Mouse (Mus musculus) adrenal gland, postnatal 25 days (tissue): ENCODE results near the gene Slitrk6. TPM values are rescaled to one million over a fixed set of nuclear protein-coding genes. Genes with fewer than 3 reads are reported as not detected.

Source experiments
- DNase-seq: peaks from one replicate; pipeline ENCODE4 v3.0.0; 2021; ENCODE audit warnings: mixed read lengths
- long read RNA-seq: library from polyadenylated mRNA; stranded (forward); transcript quantifications from one replicate; pipeline ENCODE4 v2.0.0, GENCODE M21; 2021
- total RNA-seq: library from RNA; stranded (reverse); gene quantifications from 2 replicates; pipeline ENCODE4 v1.2.3, GENCODE M21; 2021

The Slitrk6 gene
- total RNA-seq = 0.27 and 0.43 TPM in 2 replicates
- long read RNA-seq = 0 reads

DNA sequence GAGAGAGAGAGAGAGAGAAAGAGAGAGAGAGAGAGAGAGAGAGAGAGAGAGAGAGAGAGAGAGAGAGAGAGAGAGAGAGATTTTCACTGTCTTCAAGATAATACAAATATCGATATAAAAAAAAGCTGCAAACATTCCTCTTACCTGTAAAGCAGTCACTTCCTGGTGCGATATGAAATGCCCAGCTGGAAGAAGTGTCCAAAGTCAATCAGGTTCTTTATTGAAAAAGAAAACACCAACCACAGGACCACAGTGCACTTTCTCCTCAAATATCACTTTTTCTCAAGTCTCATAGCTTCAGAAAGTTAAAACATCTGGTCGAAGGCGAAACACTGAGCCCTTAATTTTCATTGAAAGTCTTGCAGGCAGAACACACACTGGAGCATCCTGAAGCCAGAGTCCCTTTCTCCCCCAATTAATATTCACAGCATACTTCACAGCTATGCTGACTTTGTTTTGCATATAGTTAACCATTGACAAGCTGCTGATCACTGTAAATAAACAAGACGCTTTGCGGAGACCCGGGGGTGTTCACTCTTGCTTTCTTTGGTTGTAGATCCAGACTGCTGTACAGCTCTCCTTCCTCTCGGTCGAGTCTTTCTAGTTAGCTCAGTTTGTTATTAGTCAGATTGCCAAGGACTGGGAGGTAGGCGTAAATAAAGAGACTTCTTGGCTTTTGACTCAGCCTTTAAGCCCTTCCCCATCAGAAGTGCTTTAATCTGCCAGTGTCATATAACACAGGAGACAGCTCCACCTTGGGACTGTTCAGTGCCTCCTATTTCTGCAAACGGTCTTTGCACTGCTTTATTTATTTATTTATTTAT, at the start of gene Slitrk6:
Gene Slitrk6 (minus strand): TSS at position 666 of the 824 bp plus-strand sequence.
- DNase-seq = no peak

DNA sequence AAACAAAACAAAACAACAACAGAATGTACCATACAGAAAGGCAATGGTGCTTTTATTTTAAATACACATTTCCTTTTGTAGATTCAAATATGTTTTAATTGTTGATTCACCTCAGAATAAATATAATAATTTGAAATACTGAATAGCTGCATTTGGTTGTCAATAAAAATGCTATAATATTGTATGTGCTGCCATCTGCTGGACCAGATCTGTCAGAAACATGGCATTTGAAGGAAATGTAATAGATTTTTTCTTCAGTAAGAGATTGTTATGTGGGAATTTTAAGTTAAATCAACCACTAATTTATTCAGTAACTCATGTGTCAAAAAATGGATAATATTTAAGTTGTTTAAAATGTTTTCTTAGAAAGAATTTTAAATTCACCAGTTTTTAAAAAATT, 22.6 kb upstream of the Slitrk6 start:
- no peak for DNase-seq

DNA sequence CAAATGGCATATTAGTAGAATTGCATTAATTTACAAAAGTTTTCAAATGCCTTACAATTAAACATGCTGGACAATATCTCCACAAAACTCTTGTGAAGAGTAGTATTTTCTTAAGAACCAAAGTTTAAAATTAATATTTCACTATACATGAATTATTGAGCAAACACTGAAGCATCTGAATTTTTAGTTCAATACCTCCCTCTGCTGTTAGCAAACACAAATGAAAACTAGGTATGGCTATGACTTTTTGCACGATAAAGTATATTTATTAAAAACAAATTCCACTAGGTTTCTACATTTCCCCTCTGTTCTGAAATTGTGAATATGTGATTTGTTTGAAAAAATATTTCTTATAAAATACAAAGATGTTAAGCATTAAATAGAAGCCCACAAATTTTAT, 15.7 kb upstream of the Slitrk6 start:
- DNase-seq = no peak

- DNase-seq = no peak
These were observed 7.8 kb upstream of the Slitrk6 start for GRCm38 (mm10) chr14:110762588-110763220.

DNA sequence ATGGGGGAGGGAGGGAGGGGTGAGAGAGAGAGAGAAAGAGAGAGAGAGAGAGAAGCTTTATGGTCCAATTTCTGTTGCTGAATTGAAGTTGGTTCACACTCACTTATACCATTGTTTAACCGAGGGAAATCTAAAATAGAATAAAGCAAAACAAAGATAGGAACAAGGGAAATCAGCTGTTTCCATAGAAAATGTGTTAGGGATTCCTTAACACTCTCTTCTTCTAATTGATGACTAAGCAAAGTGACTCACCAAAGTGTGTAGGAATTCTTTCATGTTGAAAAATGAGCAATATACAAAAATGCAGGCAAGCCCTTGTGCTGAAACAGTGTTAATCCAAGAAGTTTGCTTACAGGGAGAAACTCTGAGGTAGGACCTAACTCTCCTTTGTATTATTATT, 6.0 kb upstream of the Slitrk6 start:
- DNase-seq = no peak

- DNase-seq = no peak
These were observed 330 bp upstream of the Slitrk6 start for GRCm38 (mm10) chr14:110755308-110755650.

DNA sequence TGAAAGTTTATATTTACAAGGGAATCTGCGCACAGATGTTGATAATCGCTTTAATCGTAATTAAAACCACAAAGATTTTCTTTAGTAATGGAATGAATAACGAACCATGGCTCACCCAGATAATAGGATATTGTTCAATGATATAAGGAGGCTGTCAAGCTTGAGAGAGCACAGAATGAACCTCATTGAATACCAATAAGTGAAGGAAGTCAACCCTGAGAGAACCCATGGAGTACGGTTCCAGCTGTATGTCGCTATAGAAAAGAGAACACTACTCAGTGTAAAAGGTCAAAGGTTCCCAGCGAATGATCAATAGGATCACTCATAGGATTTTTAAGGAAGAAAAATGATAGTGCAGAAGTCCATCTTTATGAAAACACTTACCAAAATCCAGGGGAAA, 15.1 kb downstream of the Slitrk6 start:
- DNase-seq = no peak

DNA sequence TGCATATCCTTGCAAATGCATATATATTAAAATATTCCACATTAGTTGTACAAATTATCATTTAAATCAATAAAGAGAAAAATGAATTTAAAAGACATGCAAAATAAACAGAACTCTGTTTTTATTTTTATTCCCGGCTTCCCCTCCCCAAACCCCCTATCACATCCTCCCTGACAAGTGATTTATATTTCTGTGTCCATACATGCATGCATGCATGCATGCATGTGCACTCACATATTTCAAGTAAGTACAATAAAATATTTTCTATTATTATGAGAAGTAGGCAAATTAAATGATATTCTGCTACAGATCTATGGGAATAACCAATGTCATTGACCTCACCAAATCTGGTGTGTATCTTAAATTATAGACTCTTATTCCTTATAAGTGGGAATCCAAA, 15.6 kb downstream of the Slitrk6 start:
- DNase-seq = no peak

DNA sequence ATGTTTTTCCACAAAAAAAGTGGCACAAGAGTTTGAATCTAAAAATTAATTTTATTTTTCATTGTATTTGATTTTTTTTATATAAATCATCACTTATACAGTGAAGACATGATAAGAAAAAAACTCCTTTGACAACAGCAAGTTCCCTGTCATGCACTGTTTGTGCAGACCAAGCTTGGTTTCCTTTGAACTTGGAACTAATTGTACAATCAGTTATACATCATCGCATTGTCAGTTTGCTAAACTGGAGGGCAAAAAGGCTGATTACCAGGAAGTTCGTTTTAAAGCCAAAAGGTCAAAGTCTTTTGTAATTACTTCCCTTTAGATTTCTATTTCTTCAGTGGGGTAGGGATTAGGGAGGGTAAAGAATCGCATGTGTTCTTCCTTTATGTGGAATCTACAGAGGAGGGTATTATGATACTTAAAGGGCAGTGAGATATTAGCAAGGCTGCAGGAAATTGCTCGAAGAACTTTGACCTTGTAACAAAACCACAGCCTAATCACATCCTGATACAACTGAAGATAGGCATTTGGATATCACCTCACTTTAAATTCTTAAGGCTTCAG, 26.5 kb downstream of the Slitrk6 start:
- DNase-seq = no peak

GRCm38 (mm10) chr14:110724026-110724576, 30.8 kb downstream of the Slitrk6 start:
- no peak for DNase-seq
